Mouse (Mus musculus) neural tube, embryonic 13.5 days (tissue): ENCODE measurements around the gene Mex3b. TPM values are rescaled to one million over a fixed set of nuclear protein-coding genes. Genes with fewer than 3 reads are reported as not detected.

ENCODE experiments used
- ATAC-seq: fragments of 200-750 bp; cut with Nextera tagmentation; 2 replicates; pipeline ENCODE4 v1.8.0; 2017; ENCODE audit warnings: low read depth, mild to moderate bottlenecking, moderate TSS enrichment, moderate library complexity
- H3K27ac ChIP-seq: fragments of 300-500 bp; sonication (generic); replicated peaks from 2 replicates; pipeline ENCODE4 v1.5.1; 2015; ENCODE audit warnings: moderate library complexity, mild to moderate bottlenecking, inconsistent platforms
- H3K27me3 ChIP-seq: fragments of 300-500 bp; sonication (generic); 2 replicates; pipeline ENCODE4 v1.6.1; 2015; ENCODE audit warnings: mild to moderate bottlenecking, inconsistent platforms
- H3K36me3 ChIP-seq: fragments of 300-500 bp; sonication (generic); 2 replicates; pipeline ENCODE4 v1.6.1; 2015; ENCODE audit warnings: mild to moderate bottlenecking, inconsistent platforms
- H3K4me1 ChIP-seq: fragments of 300-500 bp; sonication (generic); replicated peaks from 2 replicates; pipeline ENCODE4 v1.6.1; 2015; ENCODE audit warnings: inconsistent platforms
- H3K4me2 ChIP-seq: fragments of 300-500 bp; sonication (generic); 2 replicates; pipeline ENCODE4 v1.6.1; 2015; ENCODE audit warnings: inconsistent platforms, mild to moderate bottlenecking, moderate library complexity
- H3K4me3 ChIP-seq: fragments of 300-500 bp; sonication (generic); 2 replicates; pipeline ENCODE4 v1.5.1; 2015; ENCODE audit warnings: mild to moderate bottlenecking, inconsistent platforms
- H3K9ac ChIP-seq: fragments of 300-500 bp; sonication (generic); 2 replicates; pipeline ENCODE4 v1.6.1; 2015; ENCODE audit warnings: moderate library complexity, mild to moderate bottlenecking, inconsistent platforms
- H3K9me3 ChIP-seq: fragments of 300-500 bp; sonication (generic); 2 replicates; pipeline ENCODE4 v1.6.1; 2016; ENCODE audit warnings: inconsistent platforms
- WGBS: fragments of 180-500 bp; shearing (Covaris S2); methylation state at CpG from one replicate; pipeline ENCODE4 v1.1.7; 2015; 5-methylcytosine and 5-hydroxymethylcytosine counted together
- polyA plus RNA-seq: library from polyadenylated mRNA; unstranded; fragments of >200 nt; fragmentation: Nextera tagmentation; extraction: Ambion mirVana; gene quantifications from 2 replicates; pipeline ENCODE4 v1.2.1, GENCODE M21; 2015

The Mex3b gene
- 31.8 and 39.2 TPM in 2 replicates for polyA plus RNA-seq

DNA sequence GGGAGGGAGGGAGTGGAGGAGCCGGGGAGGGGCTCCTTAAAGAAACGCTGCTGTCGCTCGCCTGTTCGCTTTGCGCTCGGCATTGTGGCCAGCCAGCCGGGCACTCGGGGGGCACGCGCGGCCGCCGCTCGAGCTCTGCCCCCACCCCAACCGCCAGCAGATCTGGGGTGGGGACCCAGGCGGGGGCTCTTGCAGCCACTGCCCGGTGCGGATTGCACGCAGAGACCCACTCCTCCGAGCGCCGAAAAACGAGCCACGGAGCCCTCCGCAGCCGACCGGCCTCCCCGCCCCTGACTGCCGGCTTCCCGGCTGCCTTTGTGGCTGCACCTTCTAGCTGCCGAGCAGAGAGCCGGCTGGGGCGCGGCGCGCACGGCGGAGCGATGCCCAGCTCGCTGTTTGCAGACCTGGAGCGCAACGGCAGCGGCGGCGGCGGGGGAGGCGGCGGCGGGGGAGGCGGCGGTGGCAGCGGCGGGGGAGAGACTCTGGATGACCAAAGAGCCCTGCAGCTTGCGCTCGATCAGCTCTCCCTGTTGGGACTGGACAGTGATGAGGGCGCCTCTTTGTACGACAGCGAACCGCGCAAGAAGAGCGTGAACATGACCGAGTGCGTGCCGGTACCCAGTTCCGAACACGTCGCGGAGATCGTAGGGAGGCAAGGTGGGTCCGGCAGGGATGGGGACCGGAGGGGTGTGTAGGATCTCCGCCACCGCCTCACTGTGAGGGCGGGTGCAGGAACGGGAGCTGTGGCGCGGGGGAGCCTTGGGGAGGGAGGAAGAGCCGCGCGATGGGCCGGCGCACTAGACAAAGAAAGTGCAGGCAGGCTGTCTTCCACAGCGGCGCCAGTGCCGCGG is at the start of gene Mex3b:
TSS of gene Mex3b (plus strand) at position 63 of the 851 bp plus-strand sequence.
- H3K4me3 ChIP-seq = peak within 1 kb of the TSS; percentile 99
- no peak for ATAC-seq
- H3K9ac ChIP-seq = peak within 1 kb of the TSS; percentile 100
- H3K9me3 ChIP-seq = no peaks in the 10 kb centered on the region
- H3K27ac ChIP-seq = peak within 1 kb of the TSS; percentile 100
- peaks cover 27% of the 10 kb centered on the region for H3K36me3 ChIP-seq
- no peaks in the 10 kb centered on the region for H3K27me3 ChIP-seq
- under 1% methylated on average over 71 of the region's 87 CpGs for WGBS
- peak within 1 kb of the TSS; percentile 95 for H3K4me2 ChIP-seq
- H3K4me1 ChIP-seq = peaks cover 40% of the 10 kb centered on the region

DNA sequence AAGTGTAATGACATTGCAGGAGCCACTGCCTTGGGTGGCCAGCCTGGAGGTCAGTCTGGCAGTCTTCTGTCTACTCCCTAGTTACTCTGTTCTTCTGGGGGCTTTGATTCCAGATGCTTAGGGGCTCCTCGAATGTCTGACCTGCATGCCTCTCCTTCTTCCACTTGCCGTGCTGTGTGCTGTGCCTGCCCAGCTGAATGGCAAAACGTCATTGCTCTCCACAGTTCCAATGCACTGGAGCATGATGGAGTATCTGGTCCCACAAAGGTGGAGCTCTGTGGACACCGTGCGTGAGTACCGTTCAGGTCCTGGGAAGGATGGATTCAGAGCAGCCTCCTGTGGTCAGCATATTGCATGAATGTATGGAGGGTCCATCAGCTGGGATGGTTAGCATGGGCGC is 47.6 kb upstream of the Mex3b start:
- Histone ChIP-seq H3K9ac (no peak overlapping the region), H3K4me3 (no peak overlapping the region), H3K27ac (no peak overlapping the region), H3K4me1 (no peaks in the 10 kb centered on the region), H3K36me3 (no peaks in the 10 kb centered on the region), H3K27me3 (no peaks in the 10 kb centered on the region), H3K4me2 (no peak overlapping the region), H3K9me3 (no peaks in the 10 kb centered on the region)
- 92% methylated on average over 7 of the region's 7 CpGs for WGBS
- ATAC-seq = no peak

DNA sequence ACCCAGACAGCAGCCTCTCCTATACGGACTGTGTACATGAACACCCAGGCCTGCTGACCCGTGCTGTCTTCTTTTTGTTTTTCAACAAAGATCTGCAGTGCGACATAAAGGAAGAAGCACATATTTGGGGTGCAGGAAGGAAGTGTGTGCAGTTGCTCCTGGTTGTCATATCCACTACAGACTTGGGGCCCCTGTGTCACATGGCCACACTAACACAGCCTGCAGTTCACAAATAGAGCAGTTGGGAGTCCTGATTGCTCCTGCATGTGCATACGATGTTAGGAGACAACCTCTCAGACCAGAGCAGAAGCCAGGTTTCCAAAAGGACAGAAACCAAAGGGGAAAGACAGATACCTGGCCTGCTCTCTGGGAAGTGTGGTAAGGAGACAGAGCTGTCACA is 46.5 kb upstream of the Mex3b start:
- H3K27ac ChIP-seq = no peak overlapping the region
- no peaks in the 10 kb centered on the region for H3K9me3 ChIP-seq
- no peak overlapping the region for H3K4me3 ChIP-seq
- H3K27me3 ChIP-seq = no peaks in the 10 kb centered on the region
- H3K9ac ChIP-seq = no peak overlapping the region
- H3K36me3 ChIP-seq = no peaks in the 10 kb centered on the region
- ATAC-seq = no peak
- no peak overlapping the region for H3K4me2 ChIP-seq
- H3K4me1 ChIP-seq = no peaks in the 10 kb centered on the region
- WGBS = 72% methylated on average over 4 of the region's 4 CpGs

DNA sequence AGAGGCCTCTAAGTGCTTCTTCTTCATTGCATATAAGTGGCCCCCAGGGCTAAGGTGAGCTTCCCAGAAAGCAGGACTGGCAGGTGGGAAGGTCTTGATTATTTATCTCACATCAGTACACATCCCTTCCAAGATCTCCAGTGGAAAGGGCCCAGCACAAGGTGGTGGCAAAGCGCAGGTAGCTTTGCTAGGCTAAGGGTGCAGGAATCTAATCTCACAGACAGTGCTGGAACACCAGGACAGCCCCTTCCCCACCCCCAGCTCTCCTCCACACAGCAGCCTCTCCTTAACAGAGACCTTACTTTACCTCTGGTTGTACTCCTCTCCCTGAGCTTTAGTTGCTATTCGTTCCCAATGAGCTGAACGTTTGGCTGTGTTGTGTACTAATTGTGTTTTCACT is 45.6 kb upstream of the Mex3b start:
- Histone ChIP-seq H3K9me3 (no peaks in the 10 kb centered on the region), H3K4me3 (no peak overlapping the region), H3K27me3 (no peaks in the 10 kb centered on the region), H3K27ac (no peak overlapping the region), H3K4me1 (no peaks in the 10 kb centered on the region), H3K36me3 (no peaks in the 10 kb centered on the region), H3K4me2 (no peak overlapping the region), H3K9ac (no peak overlapping the region)
- 69% methylated on average over 3 of the region's 3 CpGs for WGBS
- ATAC-seq = no peak

DNA sequence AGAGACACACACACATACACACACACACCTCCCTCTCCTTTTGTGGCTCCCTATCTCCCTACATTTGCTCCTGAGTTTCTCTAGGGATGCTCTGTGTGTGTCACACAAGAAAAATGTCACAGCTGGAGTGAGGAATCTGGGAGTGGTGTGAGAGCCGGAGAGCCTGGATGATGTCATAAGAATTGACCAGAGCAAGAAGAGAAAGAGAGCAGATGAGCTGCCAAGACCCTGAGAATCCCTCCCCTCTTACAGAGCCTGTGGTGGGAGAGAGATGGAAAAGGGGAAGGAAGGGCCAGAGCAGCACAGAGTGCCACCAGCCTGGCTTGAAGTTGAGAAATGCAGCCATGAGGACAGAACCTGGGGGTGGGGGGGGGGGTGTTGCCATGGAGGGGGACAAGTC is 44.6 kb upstream of the Mex3b start:
- Histone ChIP-seq H3K4me2 (no peak overlapping the region), H3K36me3 (no peaks in the 10 kb centered on the region), H3K27ac (no peak overlapping the region), H3K4me3 (no peak overlapping the region), H3K27me3 (no peaks in the 10 kb centered on the region), H3K9ac (0 out of 2 replicates have a peak overlapping the region, but pooled peaks have one; percentile 22), H3K9me3 (no peaks in the 10 kb centered on the region), H3K4me1 (no peaks in the 10 kb centered on the region)
- no peak; the same call in 1 of the 2 replicates for ATAC-seq
- 35% methylated on average over 1 of the region's 1 CpGs for WGBS

DNA sequence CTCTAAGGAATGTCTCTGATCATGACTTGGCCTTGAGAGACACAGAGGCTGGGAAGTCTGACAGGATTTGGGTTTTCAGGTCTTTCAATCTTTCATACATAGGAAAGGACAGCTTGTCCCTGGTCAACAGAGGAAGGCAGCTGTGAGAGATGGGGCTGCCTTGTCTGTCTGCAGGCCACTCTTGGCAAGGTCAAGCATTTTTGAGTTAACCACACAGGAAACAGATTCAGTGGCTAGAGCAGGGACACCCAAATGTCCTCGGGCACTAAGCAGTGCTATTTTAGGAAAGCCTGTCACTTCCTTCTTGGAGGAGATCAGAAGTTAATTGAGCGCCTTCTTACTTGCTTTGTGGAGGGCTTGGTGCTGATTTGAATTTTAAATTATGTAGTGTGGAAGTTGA is 38.9 kb upstream of the Mex3b start:
- Histone ChIP-seq H3K4me3 (no peak overlapping the region), H3K27ac (no peak overlapping the region), H3K36me3 (no peaks in the 10 kb centered on the region), H3K4me1 (no peaks in the 10 kb centered on the region), H3K9ac (no peak overlapping the region), H3K27me3 (no peaks in the 10 kb centered on the region), H3K4me2 (no peak overlapping the region), H3K9me3 (no peaks in the 10 kb centered on the region)
- no peak for ATAC-seq
- WGBS = 71% methylated on average over 2 of the region's 2 CpGs

DNA sequence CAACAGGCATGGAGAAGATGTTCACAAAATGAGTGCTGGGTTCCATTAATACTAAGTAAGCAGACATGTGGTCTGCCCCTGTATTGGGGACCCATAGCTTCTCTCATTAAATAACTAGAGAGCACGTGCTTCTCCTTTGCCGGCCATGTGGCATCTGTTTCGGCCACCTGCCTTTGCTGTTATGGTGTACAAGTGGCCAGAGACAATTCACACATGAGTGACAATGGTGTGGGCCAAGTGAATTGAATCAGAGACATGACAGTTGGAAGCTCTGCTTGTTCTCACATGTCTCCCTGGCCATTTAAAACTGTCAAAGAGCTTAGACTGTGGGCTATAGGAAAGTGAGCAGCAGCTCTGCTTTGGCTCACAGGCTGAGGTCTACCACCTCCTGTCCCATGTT is 37.6 kb upstream of the Mex3b start:
- no peak for ATAC-seq

DNA sequence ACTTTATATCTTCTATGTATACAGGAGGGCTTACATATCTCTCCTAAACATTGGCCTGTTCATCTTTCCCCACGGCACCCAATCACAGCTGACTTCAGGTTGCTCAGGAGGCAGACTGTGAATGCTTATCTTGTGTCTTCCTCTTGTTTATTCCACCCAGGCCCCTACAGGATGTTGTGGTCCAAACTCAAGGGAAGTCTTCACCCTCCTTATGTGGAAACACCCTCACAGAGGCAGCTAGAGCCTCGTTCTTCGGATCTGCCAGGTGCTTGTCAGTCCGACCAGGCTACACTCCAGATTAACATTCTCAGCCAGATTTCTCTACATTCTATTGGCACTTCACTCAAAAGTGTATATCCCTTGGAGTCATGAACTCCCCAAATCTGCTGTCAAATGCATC is 32.7 kb upstream of the Mex3b start:
- Histone ChIP-seq H3K36me3 (no peaks in the 10 kb centered on the region), H3K9ac (no peak overlapping the region), H3K4me3 (no peak overlapping the region), H3K9me3 (no peaks in the 10 kb centered on the region), H3K4me2 (no peak overlapping the region), H3K4me1 (peaks cover 20% of the 10 kb centered on the region), H3K27me3 (no peaks in the 10 kb centered on the region), H3K27ac (no peak overlapping the region)
- WGBS = 79% methylated on average over 4 of the region's 4 CpGs
- ATAC-seq = no peak

More for the DNA sequence above, 37.6 kb upstream of the Mex3b start:
- no peak overlapping the region for H3K4me3 ChIP-seq
- H3K27me3 ChIP-seq = no peaks in the 10 kb centered on the region
- no peaks in the 10 kb centered on the region for H3K36me3 ChIP-seq
- H3K27ac ChIP-seq = no peak overlapping the region
- H3K9me3 ChIP-seq = no peaks in the 10 kb centered on the region
- 72% methylated on average over 3 of the region's 3 CpGs for WGBS
- no peak overlapping the region for H3K9ac ChIP-seq
- H3K4me1 ChIP-seq = no peaks in the 10 kb centered on the region
- H3K4me2 ChIP-seq = no peak overlapping the region

DNA sequence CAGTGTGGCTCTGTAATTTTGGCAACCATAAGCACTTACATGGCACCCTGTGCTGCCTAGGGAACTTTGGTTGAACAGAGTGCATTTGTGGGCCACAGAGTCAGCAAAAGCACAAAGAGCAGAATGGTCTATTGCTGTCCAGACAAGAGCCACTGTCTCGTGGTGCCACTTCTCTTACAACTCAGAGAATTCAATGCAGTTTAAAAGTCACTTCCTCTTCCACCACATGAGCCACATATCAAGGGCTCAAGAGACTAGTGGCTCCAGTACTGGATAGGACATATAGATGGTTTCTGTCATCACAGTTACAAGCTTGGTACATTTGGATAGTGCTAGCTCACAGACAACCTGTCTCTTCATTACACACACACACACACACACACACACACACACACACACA is 28.7 kb upstream of the Mex3b start:
- no peaks in the 10 kb centered on the region for H3K27me3 ChIP-seq
- ATAC-seq = no peak
- no peak overlapping the region for H3K4me2 ChIP-seq
- H3K9ac ChIP-seq = no peak overlapping the region
- H3K9me3 ChIP-seq = no peaks in the 10 kb centered on the region
- H3K4me1 ChIP-seq = peaks cover 30% of the 10 kb centered on the region
- WGBS = 28% methylated on average over 1 of the region's 1 CpGs
- H3K27ac ChIP-seq = no peak overlapping the region
- no peak overlapping the region for H3K4me3 ChIP-seq
- no peaks in the 10 kb centered on the region for H3K36me3 ChIP-seq

DNA sequence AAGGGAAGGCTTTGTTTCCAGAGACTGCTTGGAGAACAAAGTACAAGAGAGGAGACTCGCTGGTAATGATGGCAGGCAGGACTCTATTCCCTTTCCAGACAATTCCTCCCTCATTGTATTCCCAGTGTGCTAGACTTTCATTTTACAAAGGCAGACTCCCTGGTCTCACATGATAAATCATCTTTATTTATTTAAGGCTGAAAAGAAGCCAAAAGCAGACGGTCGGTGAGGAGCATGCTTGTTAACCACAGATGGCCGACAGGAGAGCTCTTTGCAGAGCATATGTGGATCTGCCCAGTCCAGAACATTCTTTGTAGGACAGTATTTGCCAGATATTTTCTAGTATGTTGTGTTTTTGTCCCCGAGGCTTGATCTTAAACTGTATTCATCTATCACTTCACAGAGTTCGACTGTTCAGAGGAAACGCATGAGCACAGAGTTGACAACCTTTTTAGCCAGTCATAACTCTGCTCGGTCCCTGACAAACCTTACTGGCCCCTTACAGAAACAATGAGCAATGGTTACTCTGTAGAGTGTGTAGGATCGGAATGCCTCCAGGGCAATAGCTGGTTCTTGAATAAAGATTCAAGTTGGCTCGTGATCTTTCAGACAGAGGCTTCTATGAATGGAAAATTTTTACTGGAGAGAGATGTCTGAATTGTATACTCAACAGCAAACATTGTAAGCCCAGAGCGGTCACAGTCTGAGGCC is 28.0 kb upstream of the Mex3b start:
- Histone ChIP-seq H3K27ac (no peak overlapping the region), H3K9me3 (no peaks in the 10 kb centered on the region), H3K9ac (no peak overlapping the region), H3K4me2 (no peak overlapping the region), H3K27me3 (no peaks in the 10 kb centered on the region), H3K4me1 (peaks cover 30% of the 10 kb centered on the region), H3K4me3 (no peak overlapping the region), H3K36me3 (no peaks in the 10 kb centered on the region)
- ATAC-seq = peak; percentile 52; the same call in 1 of the 2 replicates
- WGBS = 31% methylated on average over 11 of the region's 11 CpGs

DNA sequence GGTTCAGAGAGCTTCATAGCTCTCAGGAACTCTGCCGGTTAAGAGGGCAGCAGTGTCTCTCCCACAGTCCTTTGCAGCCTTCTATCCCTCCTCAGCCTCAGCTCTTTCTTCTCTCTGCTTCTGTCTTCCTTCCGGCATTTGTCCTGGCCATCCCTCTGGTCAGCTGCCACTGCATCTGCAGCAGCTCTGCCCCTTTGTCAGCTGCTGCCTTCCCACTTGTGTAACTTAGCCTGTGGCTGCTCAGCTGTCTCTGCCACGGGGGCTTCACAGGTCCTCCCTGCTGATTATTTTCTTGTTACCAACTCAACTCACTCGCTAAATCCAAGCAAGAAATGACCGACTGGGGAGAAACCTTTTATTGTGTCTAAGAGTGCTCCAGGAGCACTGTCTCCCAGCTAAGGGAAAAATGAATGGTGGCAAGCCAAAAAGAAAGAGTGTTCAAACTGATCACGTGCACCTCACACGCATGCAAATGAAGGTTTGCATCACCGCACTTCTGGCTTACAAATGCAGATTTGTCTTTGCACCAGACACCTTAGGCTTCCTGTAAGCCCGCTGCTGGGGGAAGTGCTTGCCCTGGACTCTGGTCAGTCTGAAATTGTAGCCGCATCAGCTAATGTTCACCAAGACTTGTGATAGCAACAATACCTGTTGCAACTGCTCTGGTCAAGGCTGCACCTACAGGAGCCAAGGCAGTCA is 24.8 kb upstream of the Mex3b start:
- no peaks in the 10 kb centered on the region for H3K36me3 ChIP-seq
- no peak overlapping the region for H3K9ac ChIP-seq
- H3K4me2 ChIP-seq = 0 out of 2 replicates have a peak overlapping the region, but pooled peaks have one; percentile 12
- peaks cover 31% of the 10 kb centered on the region for H3K4me1 ChIP-seq
- H3K27me3 ChIP-seq = no peaks in the 10 kb centered on the region
- H3K27ac ChIP-seq = no peak overlapping the region
- WGBS = 41% methylated on average over 10 of the region's 10 CpGs
- no peaks in the 10 kb centered on the region for H3K9me3 ChIP-seq
- no peak overlapping the region for H3K4me3 ChIP-seq
- ATAC-seq = no peak

DNA sequence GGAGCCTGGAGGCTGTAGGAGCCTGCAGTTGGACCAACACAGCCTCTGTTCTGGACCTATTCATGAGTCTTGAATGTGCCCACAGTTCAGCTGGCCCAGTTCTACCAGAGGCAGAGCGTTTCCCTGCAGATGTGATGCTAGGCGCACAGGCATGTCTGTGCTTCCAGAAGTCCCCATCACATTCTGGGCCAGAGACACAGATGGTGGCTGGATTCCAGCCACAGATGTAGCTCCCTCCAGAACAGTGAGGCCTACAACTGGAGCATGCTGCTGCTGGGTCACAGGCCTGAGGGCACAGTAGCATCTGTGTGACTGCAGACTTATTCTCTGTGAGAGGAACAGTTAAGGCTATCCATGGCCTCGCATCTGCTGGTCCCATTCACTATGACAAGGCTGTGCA is 16.4 kb upstream of the Mex3b start:
- Histone ChIP-seq H3K27ac (no peak overlapping the region), H3K36me3 (no peaks in the 10 kb centered on the region), H3K4me2 (no peak overlapping the region), H3K4me3 (no peak overlapping the region), H3K4me1 (peaks cover 14% of the 10 kb centered on the region), H3K9ac (no peak overlapping the region), H3K27me3 (no peaks in the 10 kb centered on the region), H3K9me3 (no peaks in the 10 kb centered on the region)
- ATAC-seq = no peak
- WGBS = 86% methylated on average over 3 of the region's 3 CpGs
